Mouse (Mus musculus) stomach, embryonic 14.5 days (tissue): ENCODE results near the gene Gm20388. TPM values are rescaled to one million over a fixed set of nuclear protein-coding genes. Genes with fewer than 3 reads are reported as not detected.
"Not testable (repeated sequence)": the region's sequence is repeated elsewhere in the genome, so short reads cannot be mapped to it uniquely, and the experiment has no call there.

Experiments used
- ATAC-seq: fragments of 200-750 bp; cut with Nextera tagmentation; 2 replicates; pipeline ENCODE4 v1.8.0; 2017; ENCODE audit warnings: low read depth, moderate TSS enrichment; ENCODE audit not compliant: insufficient number of reproducible peaks, insufficient read depth, low FRiP score
- H3K27ac ChIP-seq: fragments of 300-500 bp; sonication (generic); 2 replicates; pipeline ENCODE4 v1.5.1; 2014; ENCODE audit warnings: mild to moderate bottlenecking, low read length, moderate library complexity, mixed read lengths
- H3K27me3 ChIP-seq: fragments of 300-500 bp; sonication (generic); 2 replicates; pipeline ENCODE4 v1.6.1; 2014; ENCODE audit warnings: low read length, control low read depth, mixed read lengths; ENCODE audit not compliant: control insufficient read depth, insufficient read depth
- H3K36me3 ChIP-seq: fragments of 300-500 bp; sonication (generic); 2 replicates; pipeline ENCODE4 v1.6.1; 2014; ENCODE audit warnings: mild to moderate bottlenecking, control low read depth, low read length, moderate library complexity, mixed read lengths; ENCODE audit not compliant: control insufficient read depth, insufficient read depth
- H3K4me1 ChIP-seq: fragments of 300-500 bp; sonication (generic); 2 replicates; pipeline ENCODE4 v1.6.1; 2014; ENCODE audit warnings: low read length, control low read depth, mixed read lengths; ENCODE audit not compliant: control insufficient read depth, insufficient read depth
- H3K4me2 ChIP-seq: fragments of 300-500 bp; sonication (generic); replicated peaks from 2 replicates; pipeline ENCODE4 v1.6.1; 2014; ENCODE audit warnings: low read depth, low read length, control low read depth
- H3K4me3 ChIP-seq: fragments of 300-500 bp; sonication (generic); 2 replicates; pipeline ENCODE4 v1.5.1; 2014; ENCODE audit warnings: low read depth, low read length, control low read depth
- H3K9ac ChIP-seq: fragments of 300-500 bp; sonication (generic); replicated peaks from 2 replicates; pipeline ENCODE4 v1.6.1; 2014; ENCODE audit warnings: low read depth, mild to moderate bottlenecking, control low read depth, low read length, moderate library complexity, mixed read lengths
- H3K9me3 ChIP-seq: fragments of 300-500 bp; sonication (generic); 2 replicates; pipeline ENCODE4 v1.6.1; 2016; ENCODE audit warnings: low read depth, low read length, control low read depth; ENCODE audit not compliant: control insufficient read depth
- WGBS: fragments of 180-500 bp; shearing (Covaris S2); extraction: QIAGEN DNeasy Blood & Tissue Kit; methylation state at CpG from one replicate; pipeline ENCODE4 v1.1.7; 2014; 5-methylcytosine and 5-hydroxymethylcytosine counted together
- polyA plus RNA-seq: library from polyadenylated mRNA; unstranded; fragments of >200 nt; fragmentation: Nextera tagmentation; extraction: Ambion mirVana; gene quantifications from 2 replicates; pipeline ENCODE4 v1.2.1, GENCODE M21; 2014

The Gm20388 gene
- polyA plus RNA-seq, 1 experiment from 2014 or later, result 11.4 TPM

- WGBS, result 90% methylated on average over 10 of the region's 10 CpGs
- H3K4me3 ChIP-seq, result no peak overlapping the region
- no peak for ATAC-seq
- peaks cover 40% of the 10 kb centered on the region for H3K36me3 ChIP-seq
- H3K27ac ChIP-seq, result no peak overlapping the region
- no peaks in the 10 kb centered on the region for H3K4me1 ChIP-seq
- no peaks in the 10 kb centered on the region for H3K27me3 ChIP-seq
- H3K9me3 ChIP-seq, result no peaks in the 10 kb centered on the region
- no peak overlapping the region for H3K9ac ChIP-seq
- no peak overlapping the region for H3K4me2 ChIP-seq
Observed at GRCm38 (mm10) chr8:124002546-124003108, 4092.0 kb downstream of the Gm20388 start.

- no peaks in the 10 kb centered on the region for H3K9me3 ChIP-seq
- no peaks in the 10 kb centered on the region for H3K4me1 ChIP-seq
- no peak overlapping the region for H3K9ac ChIP-seq
- H3K27ac ChIP-seq, result no peak overlapping the region
- peaks cover 50% of the 10 kb centered on the region for H3K36me3 ChIP-seq
- no peak overlapping the region for H3K4me3 ChIP-seq
- no peak for ATAC-seq
- H3K27me3 ChIP-seq, result no peaks in the 10 kb centered on the region
- 75% methylated on average over 6 of the region's 6 CpGs for WGBS
- H3K4me2 ChIP-seq, result no peak overlapping the region
Observed at GRCm38 (mm10) chr8:124007829-124008228, 4097.2 kb downstream of the Gm20388 start.

GRCm38 (mm10) chr8:124011580-124011979 is 4100.9 kb downstream of the Gm20388 start:
- no peak for ATAC-seq
- H3K4me3 ChIP-seq, result no peak overlapping the region
- no peak overlapping the region for H3K4me2 ChIP-seq
- H3K27me3 ChIP-seq, result no peaks in the 10 kb centered on the region
- H3K4me1 ChIP-seq, result no peaks in the 10 kb centered on the region
- peaks cover 28% of the 10 kb centered on the region for H3K36me3 ChIP-seq
- H3K9ac ChIP-seq, result no peak overlapping the region
- no peak overlapping the region for H3K27ac ChIP-seq
- WGBS, result 76% methylated on average over 3 of the region's 3 CpGs
- H3K9me3 ChIP-seq, result no peaks in the 10 kb centered on the region

GRCm38 (mm10) chr8:124011989-124012586 is 4101.4 kb downstream of the Gm20388 start:
- Histone ChIP-seq H3K9ac (no peak overlapping the region), H3K9me3 (no peaks in the 10 kb centered on the region), H3K36me3 (peaks cover 24% of the 10 kb centered on the region), H3K4me1 (no peaks in the 10 kb centered on the region), H3K27ac (no peak overlapping the region), H3K4me2 (no peak overlapping the region), H3K4me3 (no peak overlapping the region), H3K27me3 (no peaks in the 10 kb centered on the region)
- 97% methylated on average over 3 of the region's 3 CpGs for WGBS
- no peak for ATAC-seq

GRCm38 (mm10) chr8:124014299-124014698 is 4103.7 kb downstream of the Gm20388 start:
- H3K36me3 ChIP-seq, ATAC-seq, H3K4me2 ChIP-seq, H3K4me3 ChIP-seq, H3K9ac ChIP-seq, H3K9me3 ChIP-seq, H3K4me1 ChIP-seq, H3K27me3 ChIP-seq, H3K27ac ChIP-seq: not testable (repeated sequence)
- 92% methylated on average over 7 of the region's 7 CpGs for WGBS

- 59% methylated on average over 3 of the region's 3 CpGs for WGBS
- Histone ChIP-seq H3K9ac (no peak overlapping the region), H3K9me3 (no peaks in the 10 kb centered on the region), H3K4me2 (no peak overlapping the region), H3K4me1 (peaks cover 7% of the 10 kb centered on the region), H3K36me3 (peaks cover under 1% of the 10 kb centered on the region; the same call in 1 of the 2 replicates), H3K4me3 (no peak overlapping the region), H3K27ac (no peak overlapping the region), H3K27me3 (no peaks in the 10 kb centered on the region)
- ATAC-seq, result no peak
Observed at GRCm38 (mm10) chr8:124014751-124015150, 4104.1 kb downstream of the Gm20388 start.

GRCm38 (mm10) chr8:124019782-124020181 is 4109.1 kb downstream of the Gm20388 start:
- peak overlapping the region; percentile 87; the same call in 1 of the 2 replicates for H3K9ac ChIP-seq
- H3K36me3 ChIP-seq, result peaks cover 4% of the 10 kb centered on the region; the same call in 1 of the 2 replicates
- peak overlapping the region; percentile 79 for H3K4me2 ChIP-seq
- peaks cover 19% of the 10 kb centered on the region for H3K4me1 ChIP-seq
- 23% methylated on average over 13 of the region's 13 CpGs for whole genome bisulfite sequencing
- no peaks in the 10 kb centered on the region for H3K27me3 ChIP-seq
- H3K27ac ChIP-seq, result 0 out of 2 replicates have a peak overlapping the region, but pooled peaks have one; percentile 39
- peak overlapping the region; percentile 86 for H3K4me3 ChIP-seq
- no peaks in the 10 kb centered on the region for H3K9me3 ChIP-seq
- no peak for ATAC-seq

GRCm38 (mm10) chr8:124020439-124021236 is 4110.0 kb downstream of the Gm20388 start:
- Histone ChIP-seq H3K9me3 (no peaks in the 10 kb centered on the region), H3K4me2 (peak overlapping the region; percentile 79), H3K36me3 (peaks cover 4% of the 10 kb centered on the region; the same call in 1 of the 2 replicates), H3K9ac (peak overlapping the region; percentile 87), H3K4me1 (peaks cover 19% of the 10 kb centered on the region), H3K27ac (peak overlapping the region; percentile 88), H3K27me3 (no peaks in the 10 kb centered on the region), H3K4me3 (peak overlapping the region; percentile 86)
- ATAC-seq, result peak; percentile 77
- under 1% methylated on average over 53 of the region's 87 CpGs for WGBS
